Mouse (Mus musculus) layer of hippocampus, adult 11-12 months (tissue): ENCODE results near the gene Cct4.

Experiments used
- DNase-seq: peaks from one replicate; pipeline ENCODE4 v3.0.0; 2022; ENCODE audit warnings: low spot score

Gene Cct4

DNA sequence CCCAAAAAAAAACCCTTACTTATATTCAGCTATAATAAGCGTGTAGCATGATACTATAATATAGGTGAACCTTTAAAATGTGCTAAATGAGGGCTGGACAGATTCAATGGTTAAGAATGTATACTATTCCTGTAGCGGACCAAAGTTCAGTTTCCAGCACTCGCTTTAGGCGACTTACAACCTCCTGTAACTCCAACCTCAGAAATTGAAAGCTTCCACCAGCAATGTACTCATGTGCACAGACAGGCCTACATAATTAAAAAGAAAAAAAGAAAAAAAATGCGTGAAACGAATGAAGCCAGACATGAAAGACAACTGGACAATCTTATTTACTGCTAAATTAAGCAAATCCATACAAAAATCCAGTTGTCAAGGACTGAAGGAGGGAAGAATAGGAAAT, 7.5 kb upstream of the Cct4 start:
- no peak for DNase-seq

DNA sequence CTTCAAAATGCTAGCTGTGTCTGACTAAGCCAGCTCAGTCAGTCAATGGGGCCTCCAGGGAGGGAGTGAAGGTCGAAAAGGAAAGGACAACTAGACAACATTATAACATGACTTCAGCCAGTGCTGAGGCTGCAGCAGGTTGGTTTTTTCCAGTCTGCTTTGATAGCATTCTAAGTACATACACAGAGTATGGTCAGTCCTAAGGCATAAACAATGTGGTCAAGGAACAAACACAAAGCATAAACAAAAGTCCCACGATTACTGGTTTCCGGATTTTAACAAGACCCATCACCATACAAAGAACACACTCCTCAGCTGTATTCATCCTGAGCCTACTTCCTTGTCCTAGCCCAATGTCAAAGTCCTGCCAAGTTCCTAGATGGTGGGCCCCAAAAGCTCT, 4.8 kb upstream of the Cct4 start:
- DNase-seq = no peak

DNA sequence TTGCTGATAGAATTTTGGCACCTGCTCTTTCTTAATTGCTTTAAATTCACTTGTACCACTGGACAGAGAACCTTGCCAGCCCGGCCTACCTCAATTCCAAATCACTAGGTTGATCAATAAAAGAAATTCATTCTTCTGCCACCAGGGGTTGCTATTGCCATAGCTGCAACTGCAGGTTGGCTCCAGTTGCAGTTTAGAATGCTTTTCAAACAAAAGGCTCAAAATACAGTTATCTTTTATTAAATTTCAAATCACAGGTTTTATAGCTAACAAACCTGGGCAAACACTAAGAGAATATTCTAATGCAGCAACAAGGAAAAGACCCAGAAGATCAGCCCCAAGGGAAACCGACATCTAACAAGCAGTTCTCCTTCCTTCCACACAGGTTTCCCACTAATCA, 3.0 kb upstream of the Cct4 start:
- DNase-seq = peak; percentile 55

DNA sequence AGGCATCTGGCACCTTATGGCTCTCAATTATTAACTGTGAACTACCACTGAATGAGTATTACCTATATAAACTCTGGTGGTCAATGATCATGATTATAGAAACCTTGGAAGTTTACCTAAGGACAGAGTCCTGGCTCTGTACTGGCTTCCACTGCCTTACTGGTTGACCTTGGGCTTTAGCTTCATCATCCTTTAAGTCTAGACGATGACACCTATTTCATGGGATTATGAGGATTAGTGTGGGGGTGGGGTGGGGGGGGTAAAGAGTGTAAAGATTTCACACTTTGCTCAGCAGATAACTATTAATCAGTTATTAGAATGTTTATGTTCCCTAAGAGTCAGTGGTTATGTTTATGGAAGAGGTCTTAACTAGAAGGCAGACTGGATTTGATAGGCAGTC, 533 bp upstream of the Cct4 start:
- DNase-seq = no peak

DNA sequence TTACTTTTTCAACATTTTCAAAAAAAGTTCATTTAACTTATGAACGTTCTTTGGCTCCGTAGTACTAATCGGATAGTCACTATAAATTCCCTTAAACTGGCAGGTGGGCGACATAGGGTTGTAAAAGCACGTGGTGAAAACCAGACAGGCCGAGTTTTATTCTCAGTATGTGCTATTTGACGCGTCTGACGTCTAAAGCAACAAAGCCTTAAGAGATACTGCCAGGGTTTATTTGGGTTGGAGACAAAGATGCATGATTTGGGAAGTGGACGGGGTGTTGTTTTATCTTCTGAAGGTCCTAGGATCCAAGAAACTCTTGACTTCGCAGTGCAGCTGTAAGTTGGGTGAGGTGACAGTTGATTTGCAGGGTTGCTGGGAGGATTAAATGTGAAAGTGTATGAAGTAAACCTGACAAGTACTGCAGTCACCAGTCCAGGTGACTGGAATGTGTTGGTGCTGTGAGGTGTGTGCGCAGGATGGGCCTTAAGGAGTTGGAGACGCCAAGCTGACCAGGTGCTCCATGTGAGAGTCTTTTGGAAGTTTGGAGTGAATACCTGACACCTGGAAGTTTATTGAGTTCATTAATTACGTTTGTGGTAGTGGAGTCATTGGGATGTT, 1.0 kb downstream of the Cct4 start:
- DNase-seq = no peak

DNA sequence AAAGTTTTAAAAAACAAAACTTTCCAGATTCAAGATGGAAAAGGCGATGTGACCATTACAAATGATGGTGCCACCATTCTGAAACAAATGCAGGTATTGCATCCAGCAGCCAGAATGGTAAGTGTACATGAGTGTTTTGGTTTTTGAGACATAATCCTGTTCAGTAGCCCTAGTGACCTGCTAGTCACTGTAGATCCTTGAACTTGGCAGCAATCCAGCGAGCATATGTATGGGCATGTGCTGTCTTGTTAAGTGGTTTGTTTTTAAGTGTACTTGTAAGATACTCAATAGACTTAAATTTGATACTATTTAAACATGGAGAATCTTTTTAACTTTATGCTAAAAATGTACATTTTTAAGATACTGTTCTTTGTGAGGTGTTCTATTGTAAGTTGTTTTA, 4.0 kb downstream of the Cct4 start:
- DNase-seq = no peak

DNA sequence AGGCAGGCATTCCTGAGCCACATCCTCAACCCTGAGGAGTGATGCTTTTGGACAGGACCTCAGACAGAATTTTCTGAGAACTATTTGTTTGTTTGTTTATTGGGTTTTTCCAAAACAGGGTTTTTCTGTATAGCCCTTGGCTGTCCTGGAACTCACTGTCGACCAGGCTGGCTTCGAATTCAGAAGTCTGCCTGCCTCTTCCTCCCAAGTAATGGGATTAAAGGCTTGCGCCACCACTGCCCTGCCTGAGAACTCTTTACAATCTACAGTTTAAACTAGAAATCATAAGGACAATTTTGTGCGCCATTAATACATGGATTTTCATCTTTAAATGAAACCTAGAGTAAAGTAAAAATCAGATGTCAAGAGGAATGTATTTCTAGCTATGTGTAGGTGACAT, 5.1 kb downstream of the Cct4 start:
- DNase-seq = no peak

DNA sequence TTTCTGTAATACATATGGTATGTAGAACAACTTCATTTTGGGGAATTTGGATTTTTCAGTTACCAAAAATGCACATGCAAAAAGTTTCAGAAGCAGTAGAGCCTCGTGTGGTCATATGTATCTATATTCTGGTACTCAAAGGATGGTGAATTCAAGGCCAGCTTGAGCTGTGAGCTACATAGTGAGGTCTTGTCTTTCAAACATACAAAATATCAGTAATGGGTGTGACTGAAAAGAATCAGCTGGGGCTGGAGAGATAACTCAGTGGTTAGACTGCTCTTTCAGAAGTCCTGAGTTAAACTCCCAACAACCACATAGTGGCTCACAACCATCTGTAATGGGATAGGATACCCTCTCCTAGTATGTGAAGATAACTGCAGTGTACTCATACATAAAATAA, 8.0 kb downstream of the Cct4 start:
- DNase-seq = no peak

DNA sequence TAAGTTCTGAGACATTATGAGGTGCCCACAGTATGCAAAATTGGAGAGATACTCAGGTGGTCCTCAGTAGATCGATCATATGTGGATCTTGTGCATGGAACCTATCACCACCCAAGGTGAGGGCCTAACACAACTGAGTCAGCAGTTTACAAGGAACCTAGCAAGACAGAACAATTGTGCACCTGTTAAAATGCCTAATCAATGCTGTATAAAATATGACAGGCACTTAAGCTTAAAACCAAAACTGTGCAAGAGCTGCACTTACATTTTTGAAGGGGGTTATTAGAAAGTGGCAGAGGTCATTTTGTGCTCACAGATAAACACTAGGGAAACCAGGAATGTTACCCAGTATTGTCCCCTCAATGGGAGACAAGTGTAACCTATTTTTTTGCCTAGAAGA, 15.0 kb downstream of the Cct4 start:
- DNase-seq = no peak

DNA sequence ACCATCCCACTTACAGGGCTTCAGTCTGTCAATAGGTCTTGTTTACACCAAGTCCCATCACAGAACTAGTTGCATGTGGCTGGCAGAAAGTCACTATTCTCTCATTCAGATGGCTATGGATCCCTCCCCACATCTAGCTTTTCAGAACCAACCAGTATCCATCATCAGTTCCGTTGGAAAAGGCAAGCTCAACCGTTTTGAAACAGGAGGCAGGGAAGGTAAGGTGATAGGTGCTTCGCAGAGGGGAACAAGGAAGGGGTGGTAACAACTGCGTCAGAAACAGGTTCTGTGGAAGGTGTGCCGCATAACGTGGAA, 16.8 kb downstream of the Cct4 start:
- DNase-seq = no peak

DNA sequence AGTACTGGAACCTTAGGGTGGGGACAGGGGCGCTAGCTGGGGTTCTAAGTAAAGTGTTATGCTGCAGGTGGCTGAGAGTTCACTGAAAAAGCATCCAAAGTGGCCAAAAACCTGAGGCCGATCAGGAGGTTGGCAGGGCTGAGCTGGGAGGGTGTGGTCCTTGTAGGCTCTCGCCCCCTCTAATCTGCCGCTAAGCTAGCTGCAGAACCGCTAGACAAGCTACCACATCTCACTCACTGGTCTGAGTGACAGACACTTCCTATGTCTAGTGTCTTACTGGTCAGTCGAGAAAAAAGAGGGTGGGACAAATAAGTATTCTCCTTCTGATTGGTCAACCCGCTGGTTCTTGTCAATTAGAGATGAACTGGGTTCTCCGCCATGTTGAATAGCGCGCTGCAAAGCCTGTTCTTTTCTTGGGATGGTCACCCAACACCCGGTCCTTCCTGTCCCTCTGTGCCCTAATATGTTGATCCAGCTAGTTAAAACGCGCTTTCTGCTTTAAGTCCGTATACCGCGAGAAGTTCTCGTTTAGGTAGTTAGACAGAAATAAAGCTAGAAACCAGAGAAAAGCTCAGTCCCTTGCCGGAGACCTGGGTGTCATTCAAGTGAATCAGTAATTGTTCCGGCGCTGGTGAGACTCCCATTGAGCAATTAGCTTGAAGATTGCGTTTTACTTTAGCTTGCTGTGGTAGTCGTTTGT, 17.3 kb downstream of the Cct4 start, which contains the start of gene Fam161a:
TSS of gene Fam161a (plus strand) at position 51 of the 700 bp plus-strand sequence.
- peak; percentile 92 for DNase-seq

DNA sequence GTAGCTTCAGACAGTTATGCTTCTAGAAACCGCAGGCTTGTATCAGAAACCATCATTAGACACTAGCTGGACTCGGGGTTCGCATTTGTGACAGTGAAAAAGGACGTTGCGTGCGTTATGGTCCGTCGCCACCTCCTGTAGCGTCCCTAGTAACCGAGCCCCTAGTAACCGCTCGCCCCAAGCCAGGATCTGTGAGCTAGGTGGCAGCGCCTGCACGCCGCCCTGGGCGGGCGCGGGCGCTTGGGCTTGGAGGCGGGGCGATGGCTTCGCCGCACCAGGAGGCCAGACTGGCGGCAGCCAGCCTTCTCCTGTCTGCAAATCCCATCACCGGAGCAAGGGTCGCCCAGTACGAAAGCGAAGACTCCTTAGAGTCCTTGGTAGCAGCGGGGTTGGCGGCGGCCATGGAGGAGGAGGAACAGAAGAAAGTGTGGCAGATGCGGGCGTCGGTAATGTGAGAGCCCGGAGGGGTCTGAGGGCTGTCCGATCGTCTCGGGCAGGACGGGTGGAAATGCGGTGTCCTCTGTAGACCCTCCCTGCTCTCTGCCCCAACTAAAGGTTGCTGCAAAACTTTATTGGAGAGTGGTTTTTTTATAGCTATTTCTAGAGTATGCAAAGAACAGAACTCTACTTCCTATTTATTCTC, 18.0 kb downstream of the Cct4 start:
- peak; percentile 84 for DNase-seq

DNA sequence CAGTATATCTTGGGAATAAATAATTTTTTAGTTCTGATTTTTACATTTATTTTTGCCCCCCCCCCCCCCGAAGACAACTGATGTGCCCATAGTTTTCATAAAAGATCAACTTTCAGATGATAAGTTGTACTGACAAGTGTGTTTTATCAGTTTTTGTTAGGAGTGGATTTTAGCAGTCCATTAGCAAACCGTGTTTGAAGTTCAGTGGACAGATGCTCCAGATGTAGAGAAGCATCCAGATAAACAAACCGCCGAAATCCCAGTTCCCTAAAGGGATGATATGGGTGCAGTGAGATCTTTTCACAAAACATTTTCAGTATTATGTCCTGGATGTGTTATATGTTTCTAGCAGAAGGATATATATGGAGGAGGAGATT, 18.5 kb downstream of the Cct4 start:
- DNase-seq = no peak

DNA sequence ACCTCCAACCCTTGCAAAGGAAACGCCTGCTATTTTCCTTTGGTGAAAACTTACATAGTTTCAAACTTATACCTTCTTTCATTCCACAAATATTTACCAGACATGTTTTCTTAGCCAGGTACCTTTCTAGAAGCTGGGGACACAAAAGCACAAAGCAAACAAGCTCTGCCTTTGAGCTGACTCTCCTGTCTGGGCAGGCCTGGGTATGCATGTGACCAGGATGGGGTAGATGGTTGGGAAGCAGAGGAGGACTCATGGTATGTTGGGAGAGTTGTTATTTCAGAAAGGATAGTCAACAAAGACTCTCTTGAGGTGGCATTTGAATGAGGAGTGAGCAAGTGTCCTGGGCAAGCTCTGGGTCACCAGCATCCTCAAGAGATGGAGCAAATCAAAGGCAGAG, 22.8 kb downstream of the Cct4 start:
- no peak for DNase-seq

DNA sequence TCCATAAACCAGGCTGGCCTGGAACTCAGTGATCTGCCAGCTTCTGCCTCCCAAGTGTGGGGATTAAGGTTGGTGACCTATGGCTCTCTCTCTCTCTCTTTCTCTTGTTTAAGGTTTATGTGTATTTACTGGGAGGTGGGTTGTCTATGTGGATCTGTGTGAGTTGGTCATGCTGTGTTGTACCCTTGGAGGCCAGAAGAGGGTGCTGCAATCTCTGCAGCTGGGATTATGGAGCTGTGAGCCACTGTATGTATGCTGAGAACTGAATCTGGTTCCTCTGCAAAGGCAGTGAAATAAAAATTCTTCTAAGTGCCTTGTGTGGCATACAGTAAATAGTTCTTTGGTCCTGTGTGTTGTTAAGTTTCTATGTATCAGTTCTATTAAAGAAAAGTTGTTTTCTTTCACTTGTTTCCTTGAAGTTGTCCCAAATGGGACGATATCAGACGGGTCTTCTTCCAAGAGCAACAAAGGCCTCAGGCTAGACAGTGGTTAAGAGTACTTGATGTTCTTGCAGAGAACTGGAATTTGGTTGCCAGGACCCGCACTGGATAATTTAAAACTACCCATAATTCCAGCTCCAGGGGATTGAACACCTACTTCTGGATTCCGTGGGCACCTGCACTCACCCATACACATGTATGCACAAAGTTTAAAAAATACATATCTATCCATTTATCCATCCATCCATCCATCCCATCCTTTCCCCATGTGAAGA, 23.4 kb downstream of the Cct4 start:
- no peak for DNase-seq

DNA sequence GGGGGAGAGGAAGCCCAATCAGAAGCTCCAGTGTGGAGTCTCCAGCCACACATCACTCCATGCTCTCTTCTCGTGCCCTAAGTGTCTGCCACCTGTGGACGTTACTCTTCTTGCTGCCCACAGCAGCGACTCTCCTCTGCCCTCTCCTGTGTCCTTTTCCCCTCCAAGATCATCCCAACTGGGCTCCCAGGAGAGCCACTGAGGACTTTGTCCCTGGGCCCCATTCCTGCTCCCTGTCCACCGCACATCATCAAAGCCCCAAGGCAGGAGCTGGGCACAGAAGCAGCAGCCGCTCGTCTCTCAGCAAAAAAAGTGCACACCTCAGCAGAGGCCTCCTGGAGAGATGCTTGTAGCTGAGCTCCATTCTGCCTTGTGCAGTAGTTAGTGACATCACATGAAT, 24.7 kb downstream of the Cct4 start:
- no peak for DNase-seq

DNA sequence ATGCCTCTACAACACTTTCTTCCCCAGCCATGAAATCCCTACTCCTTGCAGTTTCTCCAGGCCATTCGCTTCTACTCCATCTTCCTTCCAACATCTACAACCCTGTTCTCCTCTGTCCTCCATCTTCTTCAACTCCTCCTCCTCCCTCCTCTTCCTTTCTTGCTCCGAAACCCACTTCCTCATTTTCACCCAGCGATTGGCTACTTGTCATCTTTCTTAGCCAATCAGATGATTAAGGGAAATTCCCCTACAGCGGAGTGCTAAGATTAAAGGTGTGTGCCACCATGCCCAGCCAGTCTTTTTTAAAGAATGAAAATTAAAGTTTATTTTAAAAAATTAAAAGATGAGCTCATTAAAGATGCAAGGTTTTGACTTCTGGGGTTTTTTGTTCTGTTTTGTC, 27.6 kb downstream of the Cct4 start:
- no peak for DNase-seq

DNA sequence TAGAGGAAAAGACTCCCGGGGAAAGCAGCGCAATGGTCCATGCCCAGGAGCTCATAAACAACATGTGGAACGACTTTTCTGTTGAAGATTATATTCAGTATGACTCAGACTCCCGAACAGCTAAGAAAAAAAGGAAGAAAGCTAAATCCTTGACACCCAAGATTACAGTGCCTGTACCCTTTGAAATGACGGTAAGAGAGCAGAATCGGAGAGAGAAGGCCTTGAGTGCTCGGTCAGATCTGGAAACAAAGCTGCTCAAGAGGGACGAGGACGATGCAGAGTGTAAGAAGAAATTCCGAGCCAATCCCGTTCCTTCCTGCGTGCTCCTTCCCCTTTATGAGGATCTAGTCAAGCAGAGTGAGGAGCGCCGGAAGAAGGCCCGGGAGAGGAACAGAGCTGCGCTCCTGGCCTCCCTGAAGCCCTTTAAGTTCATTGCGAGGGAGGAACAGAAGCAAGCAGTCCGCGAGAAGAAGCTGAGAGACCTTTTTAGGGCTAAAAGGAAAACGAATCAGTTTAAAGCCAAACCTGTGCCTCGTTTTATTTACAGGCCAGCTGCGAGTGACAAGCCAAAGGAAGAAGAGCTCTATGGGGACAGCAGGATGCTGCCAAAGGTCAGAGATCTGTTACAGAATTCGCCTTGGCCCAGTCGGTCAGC, 29.9 kb downstream of the Cct4 start:
- no peak for DNase-seq

DNA sequence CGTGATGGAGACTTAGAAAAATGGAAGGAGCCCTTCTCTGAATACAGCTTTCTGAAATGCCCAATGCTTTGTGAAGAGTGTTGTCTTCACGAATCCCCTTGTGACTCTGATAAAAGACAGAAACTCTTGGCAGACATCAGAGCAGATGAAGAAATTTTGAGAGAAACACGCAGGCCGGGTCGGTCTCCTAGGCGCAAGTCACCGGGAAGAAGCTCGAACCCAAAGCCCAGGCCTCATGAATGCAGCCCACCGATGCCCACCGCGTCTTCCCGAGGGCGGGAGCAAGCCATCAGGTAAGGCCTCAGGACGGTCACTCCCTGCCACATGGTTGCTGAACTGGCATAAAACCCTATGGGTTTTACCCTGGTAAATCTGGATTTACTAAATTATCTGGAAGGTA, 30.5 kb downstream of the Cct4 start:
- DNase-seq = no peak

DNA sequence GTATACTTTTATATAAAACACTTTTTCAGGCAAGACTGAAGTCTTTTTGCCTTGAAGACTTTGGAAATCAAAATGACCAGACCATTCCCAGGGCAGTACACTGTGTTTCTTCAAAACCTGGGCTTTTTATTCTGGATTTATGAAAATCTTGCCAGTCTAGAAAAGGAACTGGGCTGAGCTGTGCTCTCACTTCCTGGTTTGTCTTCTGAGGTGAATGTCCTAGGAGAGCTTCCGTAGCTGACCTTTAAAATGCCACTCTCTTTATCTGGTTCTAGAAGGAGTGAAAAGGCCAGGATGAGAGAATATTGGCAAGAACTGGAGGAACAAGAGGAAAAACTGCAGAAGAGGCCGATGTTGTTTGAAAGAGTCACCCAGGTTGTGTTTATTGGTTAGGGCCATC, 32.8 kb downstream of the Cct4 start:
- DNase-seq = no peak

DNA sequence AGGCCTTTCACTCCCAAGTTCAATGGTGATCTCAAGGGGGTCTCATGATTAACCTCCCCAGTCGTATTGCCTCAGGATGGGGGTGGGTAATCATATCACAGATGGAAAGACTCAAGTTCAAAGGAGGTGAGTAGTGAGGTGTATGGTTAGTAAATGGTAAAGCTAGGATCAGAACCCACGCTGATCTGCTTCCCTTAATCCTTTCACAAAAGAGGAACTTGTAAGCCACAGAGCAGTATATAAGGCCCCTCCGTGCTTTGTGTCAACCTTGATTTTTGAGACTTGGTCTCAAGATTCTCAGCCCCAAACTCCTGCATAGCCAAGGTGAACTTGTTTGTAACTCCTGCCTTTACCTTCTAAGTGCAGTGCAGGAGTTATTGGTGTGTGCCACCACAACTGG, 33.9 kb downstream of the Cct4 start:
- no peak for DNase-seq

DNA sequence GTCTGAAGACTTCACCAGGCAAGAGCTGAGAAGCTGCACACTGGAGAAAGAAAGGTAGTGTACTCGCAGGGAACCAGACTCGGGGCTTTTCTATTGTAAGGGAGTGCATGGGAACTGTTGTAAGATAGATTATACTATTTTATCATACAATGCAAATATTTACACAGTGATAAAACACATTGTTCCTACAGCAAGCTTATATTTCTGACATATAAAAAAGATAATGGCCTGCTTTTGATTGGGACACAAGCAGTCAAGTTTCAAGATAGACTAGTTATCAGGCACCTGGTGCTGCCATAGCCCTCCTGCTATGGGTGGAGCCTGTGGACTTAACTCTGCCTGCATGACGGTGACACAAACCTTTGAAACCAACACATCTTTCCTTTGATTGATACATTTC, 38.6 kb downstream of the Cct4 start:
- DNase-seq = no peak

DNA sequence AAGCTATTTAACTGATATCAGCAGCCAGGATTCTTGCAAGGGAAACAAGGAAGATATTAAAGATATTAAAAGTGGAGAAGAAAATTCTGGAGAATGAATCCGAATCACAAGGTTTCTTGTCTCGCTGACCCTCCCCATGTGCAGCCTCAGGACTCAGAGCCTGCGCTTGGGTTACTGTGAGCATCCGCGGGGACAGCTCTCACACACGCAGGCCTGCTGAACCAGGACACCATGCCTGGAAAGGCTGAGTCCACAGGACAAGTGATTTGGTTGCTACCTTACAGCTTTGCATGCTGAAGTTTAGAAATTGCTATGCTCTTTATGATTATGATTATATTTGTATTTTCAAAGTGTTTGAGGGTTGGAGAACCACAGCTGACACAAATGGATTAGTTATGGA, 39.1 kb downstream of the Cct4 start:
- no peak for DNase-seq
